Mouse (Mus musculus) ES-Bruce4 (cell line): Measurements from ENCODE around the gene Prss36.

Experiments used
- CTCF ChIP-seq: IDR thresholded peaks from one replicate; pipeline ENCODE4 v1.8.1; 2011; ENCODE audit warnings: low read depth, low read length
- EP300 ChIP-seq: IDR thresholded peaks from 2 replicates; pipeline ENCODE4 v1.6.1; 2011; ENCODE audit warnings: low read depth, low read length; ENCODE audit not compliant: insufficient read depth
- POLR2A ChIP-seq: IDR thresholded peaks from one replicate; pipeline ENCODE4 v1.8.1; 2011; ENCODE audit warnings: low read length; ENCODE audit not compliant: insufficient read depth

DNA sequence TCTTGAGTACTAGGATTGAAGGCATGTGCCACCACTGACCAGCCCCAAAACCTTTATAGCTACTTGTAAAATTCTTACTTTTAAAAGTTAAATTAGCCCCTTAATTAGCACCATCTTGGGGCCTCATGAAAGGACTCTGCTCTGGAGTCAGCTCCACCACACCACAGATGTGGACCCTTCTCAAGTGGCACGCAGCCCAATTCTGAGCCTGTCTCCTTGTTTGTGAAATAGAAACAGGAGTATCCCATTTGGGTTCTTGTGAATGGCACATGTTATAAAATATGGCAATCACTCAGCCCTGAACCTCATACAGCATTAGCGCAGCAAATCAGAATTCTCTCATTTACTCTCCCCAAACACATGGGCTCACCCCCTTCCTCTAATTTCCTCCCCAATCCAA, 32.3 kb upstream of the Prss36 start:
- no peak for TF ChIP-seq CTCF
- no peak for TF ChIP-seq POLR2A
- no peak for TF ChIP-seq EP300
